Mouse (Mus musculus): Measurements from ENCODE around the gene 2410004B18Rik.

DNA sequence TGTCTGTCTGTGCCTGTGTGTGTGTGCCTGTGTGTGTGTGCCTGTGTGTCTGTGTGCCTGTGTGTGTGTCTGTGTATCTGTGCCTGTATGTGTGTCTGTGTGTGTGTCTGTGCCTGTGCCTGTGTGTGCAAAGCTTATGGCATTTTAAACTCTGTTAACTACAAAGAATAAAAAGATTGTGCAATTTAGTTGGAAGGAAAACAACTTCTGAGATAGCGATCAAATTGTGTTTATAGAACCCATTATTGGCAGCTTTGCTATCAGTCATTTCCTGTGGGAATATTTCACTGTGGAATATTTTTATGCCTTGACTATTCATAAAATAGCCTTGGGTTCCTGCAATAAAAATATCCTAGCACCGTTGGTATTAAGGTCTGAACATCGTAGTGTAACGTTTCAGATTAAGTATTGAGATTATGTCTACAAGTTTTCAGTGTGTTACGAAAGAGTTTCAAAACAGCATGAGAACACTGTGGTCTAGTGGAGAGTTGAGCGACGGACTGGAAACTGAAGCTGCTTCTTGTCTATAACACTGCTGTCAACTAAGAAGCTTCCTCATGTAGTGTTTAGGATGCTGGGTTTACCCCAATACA, 47.6 kb downstream of the 2410004B18Rik start:
- TF ChIP-seq CTCF (IDR thresholded peaks at IDR 0.05; ENCODE audit: extremely low read depth, insufficient read depth, low read length) (no peak), POLR2A (IDR thresholded peaks at IDR 0.05; ENCODE audit: extremely low read depth, insufficient read depth, low read length) (no peak)

Data from cortical plate, adult 2 months (tissue).